Mouse (Mus musculus) adrenal gland, adult 10 weeks (tissue): Measurements from ENCODE around the gene Basp1. TPM values are rescaled to one million over a fixed set of nuclear protein-coding genes. Genes with fewer than 3 reads are reported as not detected.

ENCODE experiments used
- polyA plus RNA-seq: library from polyadenylated mRNA; stranded (reverse); fragments of 350-450 nt; fragmentation: Illumina TruSeq; extraction: RNeasy Lipid Tissue Mini Kit (QIAGEN cat#74804); gene quantifications from one replicate; pipeline ENCODE4 v1.2.3, GENCODE M21; 2014; ENCODE audit warnings: low read depth, low replicate concordance

Gene Basp1
- 8.3 TPM for polyA plus RNA-seq

GRCm38 (mm10) chr15:25413378-25413901 lies at the start of gene Basp1:
TSS of gene Basp1 (minus strand) at chr15:25413764.

Other genes starting within 250 kb of the Basp1 start
- gene Myo10, start 208.8 kb upstream of the Basp1 start, polyA plus RNA-seq: 38.0 TPM